Mouse (Mus musculus): ENCODE measurements around the gene Atf3.

- TF ChIP-seq CTCF (IDR thresholded peaks at IDR 0.05; ENCODE audit: low read depth, low read length) (no peak), POLR2A (IDR thresholded peaks at IDR 0.05; ENCODE audit: borderline replicate concordance, low read depth, low read length) (no peak)
Observed at GRCm38 (mm10) chr1:191267162-191267561, 49.3 kb upstream of the Atf3 start.
